Mouse (Mus musculus): ENCODE data around the gene Mblac1.

Mblac1 gene

GRCm38 (mm10) chr5:138193771-138194727, at the start of gene Mblac1:
Mblac1 (plus strand) TSS chr5:138194314.
- peak; percentile 89 to 90 for DNase-seq

DNA sequence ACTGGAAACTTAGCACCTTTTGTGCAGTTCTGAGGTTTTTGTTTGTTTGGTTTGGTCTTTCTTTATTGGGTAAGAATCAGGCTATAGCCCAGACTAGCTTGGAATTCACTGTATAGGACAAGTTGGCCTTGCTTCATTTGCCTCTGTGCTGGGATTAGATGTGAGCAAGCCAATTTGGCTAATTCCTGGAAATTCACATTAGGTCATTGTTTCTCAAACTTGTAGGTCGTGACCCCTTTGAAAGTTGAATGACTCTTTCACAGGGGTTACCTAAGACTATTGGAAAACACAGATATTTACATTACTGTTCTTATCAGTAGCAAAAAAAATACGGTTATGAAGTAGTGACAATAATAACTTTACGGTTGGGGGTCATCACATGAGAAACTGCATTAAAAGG, 39.7 kb upstream of the Mblac1 start:
- no peak for DNase-seq

- DNase-seq, result peak; percentile 92 to 94
These were observed 38.6 kb upstream of the Mblac1 start, which contains the start of gene Zfp113 for GRCm38 (mm10) chr5:138155443-138155976. Zfp113 (minus strand) TSS chr5:138155744.

DNA sequence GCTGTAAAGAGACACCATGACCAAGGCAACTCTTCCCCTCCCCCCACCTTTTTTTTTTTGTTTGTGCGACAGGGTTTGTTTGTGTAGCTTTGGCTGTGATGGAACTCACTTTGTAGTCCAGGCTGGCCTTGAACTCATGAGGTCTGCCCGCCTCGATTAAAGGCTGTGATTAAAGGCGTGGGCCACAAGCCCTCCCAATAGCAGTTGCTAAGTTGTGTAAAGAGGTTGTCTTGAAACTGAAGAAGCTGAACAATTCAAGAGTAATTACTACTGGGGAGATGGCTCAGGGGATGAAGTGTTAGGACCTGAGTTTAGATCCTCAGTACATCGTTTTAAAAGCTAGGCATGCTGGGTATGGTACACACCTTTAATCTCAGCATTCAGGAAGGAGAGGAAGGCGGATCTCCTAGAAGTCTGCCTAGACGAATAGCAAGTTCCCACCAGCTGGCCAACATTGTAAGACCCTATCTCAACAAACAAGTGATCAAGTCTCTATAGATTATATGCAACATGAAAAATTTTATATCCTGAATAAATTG, 33.8 kb upstream of the Mblac1 start:
- DNase-seq, result no peak

DNA sequence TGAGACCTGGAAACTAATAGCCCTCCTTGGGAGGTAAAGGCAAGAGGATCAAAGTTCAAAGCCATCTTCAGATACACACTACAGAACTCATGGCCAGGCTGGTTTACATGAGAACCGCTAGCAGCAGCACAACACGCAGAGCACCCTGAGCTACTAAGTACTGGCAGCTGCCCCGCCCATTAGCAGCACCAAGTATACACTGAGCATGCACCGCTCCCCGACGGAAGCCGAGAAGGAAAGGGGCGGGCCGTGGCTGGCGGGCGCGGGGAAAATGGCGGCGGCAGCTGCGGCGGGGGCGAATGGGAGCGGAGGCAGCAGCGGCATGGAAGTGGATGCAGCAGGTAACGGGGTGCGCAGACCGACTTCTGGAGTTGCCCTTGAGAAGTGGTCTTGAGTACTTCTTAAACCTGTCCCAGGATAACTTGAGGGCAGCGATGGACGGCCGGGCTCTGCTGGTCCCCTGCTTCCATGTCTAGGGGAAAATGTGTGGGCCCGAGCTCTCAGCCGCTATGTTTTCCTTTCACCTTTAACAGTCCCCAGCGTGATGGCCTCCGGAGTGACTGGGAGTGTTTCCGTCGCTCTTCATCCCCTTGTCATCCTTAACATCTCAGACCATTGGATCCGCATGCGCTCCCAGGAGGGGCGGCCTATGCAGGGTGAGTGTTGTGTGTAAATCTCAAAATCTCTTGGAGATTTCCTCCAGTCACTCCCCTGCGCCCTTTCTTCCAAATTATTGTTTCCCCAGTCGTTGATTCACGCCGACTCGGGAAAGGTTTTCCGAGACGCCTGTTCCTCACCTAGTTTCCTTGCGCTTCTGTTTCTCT, 33.1 kb upstream of the Mblac1 start, which contains the start of gene Cops6:
Cops6 (plus strand) TSS at position 230 of the 824 bp plus-strand sequence.
- peak; percentile 95 to 97 for DNase-seq

GRCm38 (mm10) chr5:138163046-138163445, 31.1 kb upstream of the Mblac1 start:
- no peak for DNase-seq

- DNase-seq, result no peak
These were observed 30.5 kb upstream of the Mblac1 start for GRCm38 (mm10) chr5:138163610-138164009.

DNA sequence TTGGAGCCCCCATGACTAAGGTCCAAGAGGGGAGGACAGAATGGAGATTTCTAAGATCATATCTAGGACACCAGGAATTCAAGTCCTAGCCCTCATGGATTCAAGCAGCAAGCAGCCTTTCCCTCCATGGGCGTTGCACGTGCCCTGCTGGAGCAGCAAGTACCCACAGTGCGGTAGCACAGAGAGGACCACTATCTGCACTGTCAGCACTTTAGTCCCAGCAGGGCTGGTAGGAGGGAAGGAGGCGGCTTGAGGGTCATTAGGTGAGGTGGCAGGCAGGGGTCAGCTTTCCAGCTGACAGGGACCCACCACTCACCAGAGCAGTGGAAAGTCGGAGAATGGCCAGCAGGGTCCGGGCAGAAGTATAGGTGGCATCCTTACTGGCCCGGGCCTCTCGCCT, 28.5 kb upstream of the Mblac1 start:
- DNase-seq, result no peak

DNA sequence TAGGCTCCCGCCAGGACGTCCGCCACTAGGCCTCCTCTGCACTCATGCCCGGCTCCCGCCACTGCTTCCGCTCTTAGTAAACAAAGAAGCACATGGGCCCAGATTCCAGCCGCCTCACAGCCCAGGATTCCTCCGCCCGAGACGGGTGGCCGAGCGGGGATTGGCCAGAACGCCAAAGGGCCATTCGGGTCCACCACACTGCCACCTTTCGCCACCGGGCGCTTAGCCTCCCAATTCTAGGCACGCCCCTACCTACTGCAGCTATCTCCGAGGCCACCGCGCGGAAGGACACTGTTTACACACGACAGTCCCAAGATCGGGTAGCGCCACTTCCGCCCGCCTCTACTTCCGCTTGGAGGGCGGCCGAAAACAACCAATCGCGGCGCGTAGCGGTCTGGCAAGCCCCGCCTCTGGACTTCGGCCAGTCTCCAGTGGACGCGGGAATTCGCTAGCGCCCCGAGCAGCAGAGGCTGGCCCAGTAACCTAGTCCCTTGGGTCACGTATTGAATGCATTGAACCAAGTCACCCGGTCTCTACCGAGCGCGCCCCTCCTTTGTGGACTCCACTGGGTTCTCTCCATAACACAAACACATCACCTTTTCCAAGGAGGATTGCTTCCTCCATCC, 23.1 kb upstream of the Mblac1 start:
- peak; percentile 99 for DNase-seq

DNA sequence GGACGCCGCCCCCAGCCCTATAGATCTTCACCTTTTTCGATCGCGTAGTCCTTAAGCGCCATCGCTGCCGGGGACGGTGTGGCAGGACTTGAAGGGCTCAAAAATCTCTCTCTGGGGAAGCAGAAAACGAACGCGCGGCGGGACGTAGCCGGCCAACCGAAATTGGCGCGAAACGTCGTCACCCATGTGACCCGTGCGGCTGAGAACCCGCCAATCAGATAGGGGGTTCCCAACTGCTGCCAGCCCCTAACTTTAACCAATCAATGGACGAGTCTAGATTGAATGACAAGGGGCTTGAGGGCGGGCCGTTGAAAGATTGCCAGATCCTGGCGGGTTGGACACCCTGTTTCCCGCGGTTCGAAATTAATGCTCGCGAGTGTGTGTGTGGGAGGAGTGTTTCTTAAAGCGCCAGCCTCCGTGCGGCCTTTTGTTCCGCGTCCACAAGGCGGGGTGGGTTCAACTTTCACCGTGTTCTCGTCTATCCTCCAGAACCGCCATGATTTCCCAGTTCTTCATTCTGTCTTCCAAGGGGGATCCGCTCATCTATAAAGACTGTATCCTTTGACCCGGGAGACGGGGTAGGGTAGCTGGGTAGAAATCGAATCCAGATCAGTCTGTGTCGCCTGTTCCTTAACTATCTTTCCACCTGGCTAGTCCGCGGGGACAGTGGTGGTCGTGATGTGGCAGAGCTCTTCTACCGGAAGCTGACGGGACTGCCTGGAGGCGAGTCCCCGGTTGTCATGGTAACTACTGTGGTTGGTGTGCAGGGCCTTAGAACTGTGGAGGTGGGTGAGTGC, 22.2 kb upstream of the Mblac1 start, which contains the start of the genes Ap4m1 and Mcm7:
Ap4m1 (plus strand) TSS at position 308 of the 797 bp plus-strand sequence.
Mcm7 (minus strand) TSS at position 728 of the 797 bp plus-strand sequence.
- DNase-seq, result peak; percentile 99

DNA sequence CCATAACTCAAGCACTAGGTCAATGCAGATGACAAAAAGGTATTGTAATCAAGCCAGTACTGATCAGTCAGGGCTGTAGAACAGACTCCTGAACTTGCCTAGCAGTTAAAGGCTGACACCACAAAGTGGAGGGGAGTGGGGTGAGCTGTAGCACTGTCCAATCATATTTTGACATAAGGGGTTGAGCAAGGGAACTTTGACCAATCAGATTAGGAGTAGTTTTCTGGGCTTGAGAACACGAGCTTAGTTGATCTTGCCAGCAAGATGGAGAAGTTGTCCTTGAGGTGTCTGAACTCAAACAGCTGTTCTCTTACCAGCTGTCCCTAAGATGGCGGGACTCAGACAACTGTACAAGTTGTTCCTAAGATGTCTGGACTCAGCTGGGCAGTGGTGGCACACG, 20.9 kb upstream of the Mblac1 start:
- no peak for DNase-seq

- DNase-seq, result peak; percentile 90
These were observed 7.0 kb upstream of the Mblac1 start, which contains the start of the genes Taf6 and Cnpy4 for GRCm38 (mm10) chr5:138186950-138187638. Taf6 (minus strand) TSS chr5:138187451. Cnpy4 (plus strand) TSS chr5:138187485.

GRCm38 (mm10) chr5:138187661-138188306, 6.3 kb upstream of the Mblac1 start:
- DNase-seq, result peak; percentile 78 to 84

DNA sequence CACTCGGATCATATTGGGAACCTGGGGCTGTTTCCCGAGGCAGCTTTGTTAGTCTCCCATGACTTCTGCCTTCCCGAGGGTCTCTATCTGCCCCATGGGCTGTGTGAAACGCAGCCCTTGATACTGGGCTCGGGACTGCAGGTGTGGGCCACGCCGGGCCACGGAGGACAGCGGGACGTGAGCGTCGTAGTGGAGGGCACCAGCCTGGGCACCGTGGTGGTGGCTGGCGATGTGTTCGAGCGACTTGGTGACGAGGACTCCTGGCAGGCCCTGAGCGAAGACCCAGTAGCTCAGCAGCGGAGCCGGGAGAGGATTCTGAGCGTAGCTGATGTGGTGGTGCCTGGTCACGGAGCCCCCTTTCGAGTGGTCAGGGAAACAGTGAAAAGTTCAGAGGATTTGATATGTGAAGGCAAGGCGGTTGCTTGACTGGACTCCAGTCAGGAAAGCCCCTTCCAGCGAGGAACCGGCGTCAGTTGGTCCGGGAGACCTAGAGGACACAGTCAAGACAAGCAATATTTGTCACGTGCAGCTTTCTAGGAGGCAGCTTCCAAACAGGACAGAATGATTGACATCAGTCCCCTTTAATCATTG, 736 bp downstream of the Mblac1 start:
- DNase-seq, result peak; percentile 17 to 55

DNA sequence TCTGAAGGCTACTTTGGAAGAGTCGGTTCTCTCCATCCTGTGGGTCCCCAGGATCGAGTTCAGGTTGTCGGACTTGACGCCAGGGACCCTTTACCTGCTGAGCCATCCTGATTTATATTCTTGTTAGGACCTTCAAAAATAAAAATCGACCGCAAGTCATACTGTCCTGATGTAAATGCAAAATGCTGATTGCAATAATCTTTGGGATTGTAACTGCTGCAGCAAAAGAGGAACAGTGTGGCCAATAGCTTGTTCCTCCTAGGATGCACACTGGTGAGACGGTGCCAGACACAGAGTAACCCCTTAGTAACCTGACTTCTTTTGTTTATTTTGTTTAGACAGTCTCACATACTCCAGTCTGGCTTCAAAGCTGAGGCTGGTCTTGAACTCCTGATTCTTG, 1.3 kb downstream of the Mblac1 start:
- no peak for DNase-seq

- peak in 1 of 2 experiments; percentile 24 for DNase-seq
These were observed 5.5 kb downstream of the Mblac1 start for GRCm38 (mm10) chr5:138199576-138199975.

- no peak for DNase-seq
These were observed 8.0 kb downstream of the Mblac1 start for GRCm38 (mm10) chr5:138202086-138202485.

GRCm38 (mm10) chr5:138207253-138207652, 13.1 kb downstream of the Mblac1 start:
- DNase-seq, result peak in 1 of 2 experiments; percentile 28

DNA sequence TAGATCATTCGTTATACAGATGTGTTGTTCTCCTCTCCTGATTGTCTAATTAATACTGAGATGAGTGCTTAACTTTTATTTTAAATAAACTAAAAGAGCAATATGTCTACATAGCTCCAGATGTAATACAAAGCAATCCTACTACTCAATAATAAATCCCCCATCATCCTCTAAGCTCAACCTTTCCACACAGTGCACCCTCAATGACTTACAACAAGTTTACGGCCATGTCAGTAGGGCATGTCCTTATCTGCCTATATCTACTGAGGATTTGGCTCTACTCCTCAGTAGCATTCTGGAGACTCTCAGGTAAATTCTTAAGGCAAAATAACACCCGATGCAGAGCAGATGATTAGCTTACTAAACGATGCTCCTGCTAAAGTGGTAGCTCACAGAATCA, 13.8 kb downstream of the Mblac1 start:
- no peak for DNase-seq

Data from kidney, postnatal 25 days (tissue).